Mouse (Mus musculus): ENCODE data around the gene Gsg1. TPM values are rescaled to one million over a fixed set of nuclear protein-coding genes. Genes with fewer than 3 reads are reported as not detected.

Gene Gsg1
- total and polyA plus RNA-seq, 2 experiments from 2014 or later, result 1.1 TPM; not detected in 1

- no peak overlapping the region for H3K4me3 ChIP-seq (ENCODE audit: low read depth, low read length)
- ATAC-seq (ENCODE audit: insufficient read depth, low read depth), result no peak
Observed at GRCm38 (mm10) chr6:135247861-135248260, 6.3 kb downstream of the Gsg1 start.

DNA sequence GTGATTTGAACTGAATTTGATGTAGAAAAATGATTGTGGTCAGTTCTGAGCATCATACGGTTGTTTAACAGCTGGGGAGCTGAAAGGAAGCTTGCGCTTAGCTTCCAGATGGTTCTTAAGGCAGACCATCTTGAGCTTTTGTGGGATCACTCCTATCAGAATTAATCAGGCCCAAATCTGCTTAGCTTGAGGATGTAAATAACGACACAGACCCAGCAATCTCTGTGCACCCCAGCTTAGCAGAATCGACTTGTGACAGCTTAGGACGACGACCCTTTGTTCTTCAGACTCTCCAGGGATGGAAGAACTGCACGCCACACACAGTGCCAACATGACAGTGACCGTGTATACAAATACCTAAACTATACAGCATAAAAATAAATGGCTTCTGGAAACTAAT is 8.6 kb downstream of the Gsg1 start:
- Histone ChIP-seq H3K27ac (ENCODE audit: low read depth) (no peak overlapping the region), H3K9ac (replicated peaks; ENCODE audit: low read depth, low read length) (no peak overlapping the region), H3K27me3 (ENCODE audit: control insufficient read depth, insufficient read depth, low read length) (no peaks in the 10 kb centered on the region; the same call in 1 of the 2 replicates), H3K4me2 (ENCODE audit: low read depth, low read length) (no peak overlapping the region), H3K36me3 (replicated peaks; ENCODE audit: control insufficient read depth, insufficient read depth, low read length) (no peaks in the 10 kb centered on the region), H3K4me1 (ENCODE audit: control insufficient read depth, insufficient read depth) (0 out of 2 replicates have a peak, but pooled peaks cover 4% of the 10 kb centered on the region), H3K9me3 (replicated peaks; ENCODE audit: control insufficient read depth, low read length) (no peaks in the 10 kb centered on the region), H3K4me3 (ENCODE audit: low read depth, low read length) (no peak overlapping the region)
- no peak for TF ChIP-seq EP300 (IDR thresholded peaks at IDR 0.05; ENCODE audit: low read depth)
- no peak for TF ChIP-seq CTCF (IDR thresholded peaks at IDR 0.05; ENCODE audit: low read depth)
- DNase-seq (ENCODE audit: low spot score) (no peak), ATAC-seq (ENCODE audit: insufficient read depth, low read depth) (no peak)
- WGBS, result 70% methylated on average over 8 of the region's 8 CpGs

More at GRCm38 (mm10) chr6:135247861-135248260, 6.3 kb downstream of the Gsg1 start:
- H3K9ac ChIP-seq (replicated peaks; ENCODE audit: low read depth, low read length), result no peak overlapping the region
- no peaks in the 10 kb centered on the region for H3K36me3 ChIP-seq (replicated peaks; ENCODE audit: control insufficient read depth, insufficient read depth, low read length)
- no peak overlapping the region for H3K27ac ChIP-seq (ENCODE audit: low read depth)
- no peak overlapping the region for H3K4me2 ChIP-seq (ENCODE audit: low read depth, low read length)
- H3K27me3 ChIP-seq (ENCODE audit: control insufficient read depth, insufficient read depth, low read length), result no peaks in the 10 kb centered on the region; the same call in 1 of the 2 replicates
- H3K4me1 ChIP-seq (ENCODE audit: control insufficient read depth, insufficient read depth), result peaks cover 19% of the 10 kb centered on the region; the same call in 1 of the 2 replicates
- no peak for DNase-seq (ENCODE audit: low spot score)
- TF ChIP-seq CTCF (IDR thresholded peaks at IDR 0.05; ENCODE audit: low read depth) (no peak), EP300 (IDR thresholded peaks at IDR 0.05; ENCODE audit: low read depth) (no peak)
- H3K9me3 ChIP-seq (replicated peaks; ENCODE audit: control insufficient read depth, low read length), result no peaks in the 10 kb centered on the region
- 42% methylated on average over 6 of the region's 6 CpGs for WGBS

GRCm38 (mm10) chr6:135240361-135240760 is 13.8 kb downstream of the Gsg1 start:
- Histone ChIP-seq H3K4me1 (ENCODE audit: control insufficient read depth, insufficient read depth) (0 out of 2 replicates have a peak, but pooled peaks cover 8% of the 10 kb centered on the region), H3K27me3 (ENCODE audit: control insufficient read depth, insufficient read depth, low read length) (no peaks in the 10 kb centered on the region), H3K9me3 (replicated peaks; ENCODE audit: control insufficient read depth, low read length) (no peaks in the 10 kb centered on the region), H3K36me3 (replicated peaks; ENCODE audit: control insufficient read depth, insufficient read depth, low read length) (no peaks in the 10 kb centered on the region), H3K4me2 (ENCODE audit: low read depth, low read length) (no peak overlapping the region), H3K9ac (replicated peaks; ENCODE audit: low read depth, low read length) (no peak overlapping the region), H3K27ac (ENCODE audit: low read depth) (no peak overlapping the region), H3K4me3 (ENCODE audit: low read depth, low read length) (no peak overlapping the region)
- no peak for TF ChIP-seq EP300 (IDR thresholded peaks at IDR 0.05; ENCODE audit: low read depth)
- no peak for TF ChIP-seq CTCF (IDR thresholded peaks at IDR 0.05; ENCODE audit: low read depth)
- WGBS, result 94% methylated on average over 8 of the region's 8 CpGs
- ATAC-seq (ENCODE audit: insufficient read depth, low read depth), result no peak
- no peak for DNase-seq (ENCODE audit: low spot score)

DNA sequence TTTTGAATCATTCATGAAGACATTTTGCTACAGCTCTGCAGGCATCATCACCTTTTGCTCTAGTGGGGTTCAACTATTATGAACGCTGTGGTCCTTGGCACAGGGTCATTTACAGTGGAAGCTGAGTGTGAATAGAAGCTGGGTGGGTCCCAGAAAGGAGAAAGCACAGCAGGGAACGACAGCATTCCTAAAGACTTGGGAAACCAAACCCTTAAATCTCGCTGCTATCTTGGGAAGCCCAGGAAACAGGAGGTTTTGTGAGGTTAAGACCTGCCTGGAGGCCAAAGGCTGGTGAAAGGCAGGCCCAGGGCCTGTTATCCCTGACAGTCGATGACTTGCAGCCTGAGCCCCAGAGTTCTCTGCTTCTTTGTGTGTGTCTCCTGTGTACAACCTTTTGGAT is 15.9 kb downstream of the Gsg1 start:
- no peak overlapping the region for H3K4me3 ChIP-seq (ENCODE audit: low read depth, low read length)
- H3K36me3 ChIP-seq (replicated peaks; ENCODE audit: control insufficient read depth, insufficient read depth, low read length), result peaks cover 9% of the 10 kb centered on the region; the same call in 1 of the 2 replicates
- no peaks in the 10 kb centered on the region for H3K9me3 ChIP-seq (replicated peaks; ENCODE audit: control insufficient read depth, low read length)
- no peak for TF ChIP-seq CTCF (IDR thresholded peaks at IDR 0.05; ENCODE audit: low read depth)
- no peak for TF ChIP-seq EP300 (IDR thresholded peaks at IDR 0.05; ENCODE audit: low read depth)
- 54% methylated on average over 4 of the region's 4 CpGs for WGBS
- no peaks in the 10 kb centered on the region for H3K27me3 ChIP-seq (ENCODE audit: control insufficient read depth, insufficient read depth, low read length)
- no peak overlapping the region for H3K9ac ChIP-seq (replicated peaks; ENCODE audit: low read depth, low read length)
- H3K4me2 ChIP-seq (ENCODE audit: low read depth, low read length), result no peak overlapping the region
- H3K27ac ChIP-seq (ENCODE audit: low read depth), result no peak overlapping the region
- H3K4me1 ChIP-seq (ENCODE audit: control insufficient read depth, insufficient read depth), result 0 out of 2 replicates have a peak, but pooled peaks cover 8% of the 10 kb centered on the region
- ATAC-seq (ENCODE audit: insufficient read depth, low read depth) (no peak), DNase-seq (ENCODE audit: low spot score) (no peak)

- TF ChIP-seq EP300 (IDR thresholded peaks at IDR 0.05; ENCODE audit: low read depth), result no peak
- TF ChIP-seq CTCF (IDR thresholded peaks at IDR 0.05; ENCODE audit: low read depth), result peak; percentile 57
- no peak overlapping the region for H3K4me3 ChIP-seq (ENCODE audit: low read depth, low read length)
- H3K4me2 ChIP-seq (ENCODE audit: low read depth, low read length), result peak overlapping the region; percentile 14; the same call in 1 of the 2 replicates
- 0 out of 2 replicates have a peak, but pooled peaks cover 8% of the 10 kb centered on the region for H3K4me1 ChIP-seq (ENCODE audit: control insufficient read depth, insufficient read depth)
- H3K27me3 ChIP-seq (ENCODE audit: control insufficient read depth, insufficient read depth, low read length), result no peaks in the 10 kb centered on the region
- no peak overlapping the region for H3K9ac ChIP-seq (replicated peaks; ENCODE audit: low read depth, low read length)
- 36% methylated on average over 14 of the region's 14 CpGs for WGBS
- peak overlapping the region; percentile 26; the same call in 1 of the 2 replicates for H3K27ac ChIP-seq (ENCODE audit: low read depth)
- ATAC-seq (ENCODE audit: insufficient read depth, low read depth) (peak; percentile 32; the same call in 1 of the 2 replicates), DNase-seq (ENCODE audit: low spot score) (peak; percentile 38)
- no peaks in the 10 kb centered on the region for H3K9me3 ChIP-seq (replicated peaks; ENCODE audit: control insufficient read depth, low read length)
- H3K36me3 ChIP-seq (replicated peaks; ENCODE audit: control insufficient read depth, insufficient read depth, low read length), result peaks cover 12% of the 10 kb centered on the region
Observed at GRCm38 (mm10) chr6:135237326-135237725, 16.8 kb downstream of the Gsg1 start.

GRCm38 (mm10) chr6:135236576-135236975 is 17.6 kb downstream of the Gsg1 start:
- Histone ChIP-seq H3K4me3 (ENCODE audit: low read depth, low read length) (no peak overlapping the region), H3K36me3 (replicated peaks; ENCODE audit: control insufficient read depth, insufficient read depth, low read length) (peaks cover 19% of the 10 kb centered on the region), H3K4me1 (ENCODE audit: control insufficient read depth, insufficient read depth) (0 out of 2 replicates have a peak, but pooled peaks cover 8% of the 10 kb centered on the region), H3K9me3 (replicated peaks; ENCODE audit: control insufficient read depth, low read length) (no peaks in the 10 kb centered on the region), H3K9ac (replicated peaks; ENCODE audit: low read depth, low read length) (no peak overlapping the region), H3K27me3 (ENCODE audit: control insufficient read depth, insufficient read depth, low read length) (no peaks in the 10 kb centered on the region), H3K27ac (ENCODE audit: low read depth) (no peak overlapping the region), H3K4me2 (ENCODE audit: low read depth, low read length) (no peak overlapping the region)
- WGBS, result 86% methylated on average over 3 of the region's 3 CpGs
- ATAC-seq (ENCODE audit: insufficient read depth, low read depth) (no peak), DNase-seq (ENCODE audit: low spot score) (no peak)
- no peak for TF ChIP-seq CTCF (IDR thresholded peaks at IDR 0.05; ENCODE audit: low read depth)
- no peak for TF ChIP-seq EP300 (IDR thresholded peaks at IDR 0.05; ENCODE audit: low read depth)

All from heart, postnatal 0 days (tissue).